Mouse (Mus musculus) spleen, postnatal 10 days (tissue): ENCODE measurements around the gene Adamts20.

Source experiments
- DNase-seq, 2 experiments: peaks; one replicate each; pipeline ENCODE4 v3.0.0; 2021 to 2022; ENCODE audit warnings: low spot score in 2 of 2

The Adamts20 gene

GRCm38 (mm10) chr15:94252962-94253712 lies 212.1 kb downstream of the Adamts20 start:
- no peak for DNase-seq

- no peak for DNase-seq
Measured at GRCm38 (mm10) chr15:94249766-94250165, 215.5 kb downstream of the Adamts20 start.

GRCm38 (mm10) chr15:94248386-94248785 lies 216.8 kb downstream of the Adamts20 start:
- DNase-seq, result no peak

- no peak for DNase-seq
Measured at GRCm38 (mm10) chr15:94246669-94247068, 218.5 kb downstream of the Adamts20 start.

- DNase-seq, result no peak
Measured at GRCm38 (mm10) chr15:94244336-94244735, 220.9 kb downstream of the Adamts20 start.

- no peak for DNase-seq
Measured at GRCm38 (mm10) chr15:94242133-94242532, 223.1 kb downstream of the Adamts20 start.

GRCm38 (mm10) chr15:94239637-94240036 lies 225.6 kb downstream of the Adamts20 start:
- peak in 1 of 2 experiments; percentile 38 for DNase-seq

GRCm38 (mm10) chr15:94239127-94239526 lies 226.1 kb downstream of the Adamts20 start:
- no peak for DNase-seq

- DNase-seq, result no peak
Measured at GRCm38 (mm10) chr15:94238058-94238876, 227.0 kb downstream of the Adamts20 start.

- no peak for DNase-seq
Measured at GRCm38 (mm10) chr15:94236726-94237125, 228.5 kb downstream of the Adamts20 start.

GRCm38 (mm10) chr15:94236121-94236520 lies 229.1 kb downstream of the Adamts20 start:
- no peak for DNase-seq

GRCm38 (mm10) chr15:94235190-94235589 lies 230.0 kb downstream of the Adamts20 start:
- no peak for DNase-seq

GRCm38 (mm10) chr15:94231246-94231645 lies 234.0 kb downstream of the Adamts20 start:
- no peak for DNase-seq

- DNase-seq, result no peak
Measured at GRCm38 (mm10) chr15:94227388-94227787, 237.8 kb downstream of the Adamts20 start.

GRCm38 (mm10) chr15:94223101-94223500 lies 242.1 kb downstream of the Adamts20 start:
- no peak for DNase-seq

- no peak for DNase-seq
Measured at GRCm38 (mm10) chr15:94220686-94221085, 244.5 kb downstream of the Adamts20 start.
